8 mouse cellular contexts compared by ENCODE assay signal in the genomic region with DNA sequence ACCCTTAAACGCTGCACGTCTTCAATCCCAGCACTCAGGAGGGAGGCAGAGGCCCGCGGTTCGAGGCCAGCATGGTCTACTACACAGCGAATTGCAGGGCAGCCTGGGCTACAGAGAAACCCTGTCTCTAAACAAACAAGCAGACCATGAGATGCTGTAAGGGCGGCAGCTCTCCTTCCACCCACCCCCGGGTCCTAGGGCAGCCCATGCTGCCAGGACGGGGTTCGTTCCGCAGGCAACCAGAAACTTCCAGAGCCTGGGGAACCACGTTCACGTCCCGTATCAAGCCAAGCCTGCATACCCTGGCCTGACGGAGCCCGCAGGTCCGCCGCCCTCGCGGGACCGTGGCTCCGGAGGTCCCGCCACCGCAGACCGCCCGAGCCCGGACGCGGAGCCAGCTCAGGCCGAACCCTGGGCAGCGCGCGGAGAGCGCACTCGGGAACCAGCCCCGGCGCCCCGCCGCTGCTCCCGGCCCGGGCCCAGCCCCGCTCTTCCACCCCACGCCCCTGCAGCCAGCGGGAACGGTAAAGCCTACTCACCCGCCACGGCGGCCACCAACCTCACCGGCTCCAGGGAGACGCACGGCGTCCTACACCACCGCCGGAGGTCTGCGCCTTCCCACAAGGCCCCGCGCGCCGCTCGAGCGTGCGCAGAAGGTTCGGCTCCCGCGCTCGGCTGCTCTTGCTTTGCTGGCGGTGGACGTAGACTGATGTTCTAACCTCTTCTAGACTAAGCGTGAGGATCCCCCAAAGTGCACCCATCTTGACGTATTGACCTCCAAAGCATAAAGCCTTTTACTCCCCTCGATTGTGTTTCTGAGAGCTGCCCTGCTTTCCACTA. TPM values are rescaled to one million over a fixed set of nuclear protein-coding genes. Genes with fewer than 3 reads are reported as not detected.
DNase-seq lines count a peak whose midpoint lies in the region; ATAC-seq and TF ChIP-seq lines count a peak whose summit lies in the region.

Rpap3 (minus strand) TSS at position 615 of the 840 bp plus-strand sequence.

- no peaks in the 10 kb centered on the region for H3K27me3 ChIP-seq in heart, embryonic 11.5 days (ENCODE audit: control insufficient read depth, insufficient read depth, low read length)
- no peaks in the 10 kb centered on the region for H3K27me3 ChIP-seq in kidney, embryonic 16.5 days (ENCODE audit: insufficient read depth, low read length)

- H3K27ac ChIP-seq in heart, embryonic 11.5 days (ENCODE audit: low read depth, low read length) = peak within 1 kb of the TSS; percentile 50
- H3K27ac ChIP-seq in kidney, embryonic 16.5 days (ENCODE audit: low read length) = peak within 1 kb of the TSS; percentile 48

- TF ChIP-seq CTCF in brain, embryonic 14.5 days (IDR thresholded peaks at IDR 0.05; ENCODE audit: borderline replicate concordance, extremely low read depth, insufficient read depth, insufficient read length) = no peak

- TF ChIP-seq POLR2A in brain, embryonic 14.5 days (IDR thresholded peaks at IDR 0.05; ENCODE audit: borderline replicate concordance, extremely low read depth, insufficient read depth, insufficient read length, poor library complexity, severe bottlenecking) = peak; percentile 83; the same call in 1 of the 2 replicates

- H3K9me3 ChIP-seq in heart, embryonic 11.5 days (replicated peaks; ENCODE audit: control insufficient read depth, low read length) = no peaks in the 10 kb centered on the region
- H3K9me3 ChIP-seq in kidney, embryonic 16.5 days (ENCODE audit: low read length) = no peaks in the 10 kb centered on the region

- peak within 1 kb of the TSS; percentile 86 for H3K9ac ChIP-seq in heart, embryonic 11.5 days (ENCODE audit: low read depth, low read length)
- H3K9ac ChIP-seq in kidney, embryonic 16.5 days (replicated peaks; ENCODE audit: low read length) = peak within 1 kb of the TSS; percentile 95

- peaks cover 6% of the 10 kb centered on the region for H3K36me3 ChIP-seq in heart, embryonic 11.5 days (ENCODE audit: control insufficient read depth, insufficient read depth, low read length)
- H3K36me3 ChIP-seq in kidney, embryonic 16.5 days (ENCODE audit: insufficient read depth, low read length) = peaks cover 21% of the 10 kb centered on the region; the same call in 1 of the 2 replicates

- 0 out of 2 replicates have a peak, but pooled peaks cover 3% of the 10 kb centered on the region for H3K4me1 ChIP-seq in heart, embryonic 11.5 days (ENCODE audit: control insufficient read depth, insufficient read depth, low read length)
- peaks cover 20% of the 10 kb centered on the region for H3K4me1 ChIP-seq in kidney, embryonic 16.5 days (ENCODE audit: insufficient read depth, low read length)

- DNase-seq in CD4-positive helper T cell, adult 2 months (ENCODE audit: low read depth, low spot score) = peak; percentile 85
- peak; percentile 94 for DNase-seq in brain, embryonic 14.5 days (ENCODE audit: low read depth)
- peak; percentile 87 for DNase-seq in liver
- peak; percentile 83 to 85 for DNase-seq in spleen, postnatal 36 days (ENCODE audit: low spot score in 2 of 2)

- peak; percentile 95 for ATAC-seq in erythroblast, adult 5-6 weeks (replicated peaks; ENCODE audit: low FRiP score, poor library complexity, severe bottlenecking)
- ATAC-seq in heart, embryonic 11.5 days (replicated peaks; ENCODE audit: insufficient number of reproducible peaks, low FRiP score, low TSS enrichment) = peak; percentile 81
- ATAC-seq in kidney, embryonic 16.5 days (ENCODE audit: low FRiP score, low TSS enrichment) = peak; percentile 92
- ATAC-seq in monocyte, adult 5-6 weeks (replicated peaks; ENCODE audit: insufficient number of reproducible peaks, low FRiP score, low TSS enrichment, poor library complexity, severe bottlenecking) = peak; percentile 76

- under 1% methylated on average over 70 of the region's 71 CpGs for WGBS in heart, embryonic 11.5 days (ENCODE audit: insufficient replicate concordance)
- under 1% methylated on average over 64 of the region's 71 CpGs for WGBS in kidney, embryonic 16.5 days

- peak within 1 kb of the TSS; percentile 72 for H3K4me2 ChIP-seq in heart, embryonic 11.5 days
- H3K4me2 ChIP-seq in kidney, embryonic 16.5 days (replicated peaks; ENCODE audit: low read depth, low read length) = peak within 1 kb of the TSS; percentile 87

- peak within 1 kb of the TSS; percentile 93 for H3K4me3 ChIP-seq in heart, embryonic 11.5 days (ENCODE audit: low read depth, low read length)
- peak within 1 kb of the TSS; percentile 97 for H3K4me3 ChIP-seq in kidney, embryonic 16.5 days (ENCODE audit: low read length)

RNA-seq across cellular contexts. Expression of gene Rpap3, which starts in this region (rescaled TPM):
- polyA plus RNA-seq in brain, embryonic 14.5 days (2012; rRNA removed) = 22.4 and 26.0 TPM in 2 replicates
- total RNA-seq in erythroblast, adult 5-6 weeks (2015; ENCODE audit: low replicate concordance) = 0.84 and 2.9 TPM in 2 replicates
- total RNA-seq in erythroblast, adult 5-6 weeks (2017; ENCODE audit: low replicate concordance) = 3.8 and 5.4 TPM in 2 replicates
- 30.4 and 30.5 TPM in 2 replicates for polyA plus RNA-seq in heart, embryonic 11.5 days (2014; fragmentation: Nextera tagmentation; extraction: Ambion mirVana)
- 31.0 and 33.0 TPM in 2 replicates for polyA plus RNA-seq in kidney, embryonic 16.5 days (2015; fragmentation: Nextera tagmentation; extraction: Ambion mirVana)
- 7.9 to 17.5 TPM (median 14.1 TPM) in 3 replicates for total RNA-seq in monocyte, adult 5-6 weeks (2017)

Comparison
In these comparisons a context has a peak if more than half of its experiments do, and no peak if none do; other contexts are left out.
1. Peak in every context shown above with its lines: DNase-seq, ATAC-seq, H3K4me3 ChIP-seq and H3K27ac ChIP-seq.